Mouse (Mus musculus) testis, postnatal 10 days (tissue): ENCODE results near the gene Soat2.
A peak's percentile ranks its signal among the peaks of the same experiment; 100 is the strongest.

Experiments used
- DNase-seq: peaks from one replicate; pipeline ENCODE4 v3.0.0; 2021; ENCODE audit warnings: low spot score

Gene Soat2

DNA sequence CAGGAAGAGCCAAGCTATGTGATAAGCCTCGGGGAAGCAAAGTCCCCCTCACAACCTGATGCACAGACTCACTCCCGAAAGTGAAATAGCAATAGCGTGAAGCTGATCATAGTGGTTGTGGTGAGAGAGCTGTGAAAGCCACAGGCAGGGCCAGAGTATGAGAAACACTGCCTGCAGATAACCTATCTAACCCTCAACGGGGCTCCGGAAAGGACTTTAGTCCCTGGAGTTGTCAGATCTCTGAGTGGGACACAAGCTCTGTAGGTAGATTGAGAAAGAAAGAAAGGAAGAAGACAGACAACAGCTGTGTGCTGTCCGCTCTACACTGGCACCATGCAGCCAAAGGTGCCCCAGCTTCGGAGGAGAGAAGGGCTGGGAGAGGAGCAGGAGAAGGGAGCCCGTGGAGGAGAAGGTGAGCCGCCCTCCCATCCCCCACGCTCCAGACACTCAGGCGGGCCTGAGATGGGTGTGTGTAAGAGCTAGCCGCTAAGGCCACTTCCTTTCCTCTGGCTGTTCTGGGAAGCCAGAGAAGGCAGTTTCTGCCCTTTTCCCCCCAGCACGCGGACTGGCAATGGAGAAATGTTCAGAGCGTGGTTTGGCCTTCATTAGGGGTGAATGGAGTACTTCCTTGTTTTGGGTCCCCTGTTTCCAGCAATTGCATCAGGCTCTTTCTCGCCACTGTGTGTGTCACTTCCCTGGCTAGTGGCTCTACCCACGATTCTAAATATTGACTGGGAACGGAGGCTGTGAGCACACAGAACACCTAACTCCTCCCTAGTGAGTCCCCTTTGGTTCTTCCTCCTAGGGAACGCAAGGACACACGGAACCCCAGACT, at the start of gene Soat2:
Soat2 (plus strand) TSS at position 226 of the 835 bp plus-strand sequence.
- DNase-seq = peak; percentile 64

DNA sequence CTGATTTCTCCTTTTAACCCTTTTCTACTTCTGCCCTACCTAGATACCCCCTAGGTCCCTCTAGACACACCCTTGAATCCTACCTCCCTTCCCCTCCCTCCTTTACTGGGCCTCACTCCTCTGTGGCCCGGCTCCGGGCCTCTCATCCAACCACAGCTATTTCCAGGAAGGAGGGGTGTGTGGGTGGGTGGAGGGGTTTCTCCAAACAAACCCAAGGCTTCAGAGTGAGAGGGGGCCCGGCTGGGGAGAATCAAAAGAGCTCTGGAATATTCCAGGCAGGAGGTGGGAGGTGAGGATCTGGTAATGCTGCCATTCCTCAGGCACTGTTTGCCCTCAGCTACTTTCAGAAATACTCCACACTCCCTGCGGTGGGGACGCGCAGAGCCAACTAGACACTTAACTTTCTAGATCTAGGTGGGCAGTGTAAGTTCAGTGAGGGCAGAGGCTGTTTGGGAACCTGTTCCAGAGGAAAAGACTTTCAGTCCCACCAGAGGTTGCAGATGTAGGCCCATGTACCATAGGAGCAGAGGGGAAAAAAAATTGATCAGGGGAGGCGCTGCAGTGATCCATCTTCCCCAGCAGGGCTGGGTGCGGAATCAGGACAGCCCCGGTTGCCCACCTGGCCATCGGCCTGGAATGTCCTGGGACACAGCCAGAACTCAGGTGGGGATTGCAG, 49.2 kb upstream of the Soat2 start:
- peak; percentile 58 for DNase-seq

DNA sequence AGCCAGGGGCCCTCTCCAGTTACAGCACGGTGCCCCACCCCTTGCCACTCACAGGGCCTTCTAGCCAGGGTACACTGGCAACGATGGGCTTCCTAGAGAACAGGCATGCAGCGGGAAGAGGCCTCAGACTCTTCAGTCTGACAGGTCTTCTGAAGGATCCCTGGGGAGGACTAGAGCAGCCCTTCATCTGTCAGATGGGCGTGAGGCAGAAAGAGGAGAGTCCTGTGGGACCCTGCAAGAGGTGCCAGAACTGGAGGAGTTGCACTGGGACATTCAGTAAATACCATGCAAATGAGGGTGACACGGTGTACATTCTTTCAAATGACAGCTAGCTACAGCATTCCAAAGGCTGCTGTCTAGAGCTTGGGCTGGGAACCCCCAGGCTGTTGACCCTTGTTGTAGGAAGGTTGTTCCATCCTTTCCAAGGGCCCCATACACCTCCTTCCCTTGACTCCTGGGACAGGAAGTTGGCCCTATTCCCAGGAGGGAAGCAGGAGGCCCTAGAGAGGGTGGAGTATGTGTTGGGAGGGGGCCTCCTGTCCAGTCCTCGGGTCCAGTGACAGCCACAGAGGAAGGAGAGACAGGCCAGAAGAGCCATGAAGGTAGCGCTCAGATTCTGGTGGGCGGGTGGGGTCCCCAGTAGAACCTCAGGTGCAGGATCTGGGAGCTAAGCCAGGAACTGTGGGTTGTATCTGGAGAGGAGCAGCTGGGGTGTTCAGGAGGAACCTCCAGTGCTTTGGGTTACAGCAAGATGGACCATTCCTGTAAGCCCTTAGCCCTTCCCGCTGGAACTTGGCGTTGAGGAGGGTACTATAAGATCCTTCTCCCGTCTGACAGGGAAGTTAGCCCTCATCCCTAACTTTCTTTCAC, 48.4 kb upstream of the Soat2 start:
- peak; percentile 54 for DNase-seq

DNA sequence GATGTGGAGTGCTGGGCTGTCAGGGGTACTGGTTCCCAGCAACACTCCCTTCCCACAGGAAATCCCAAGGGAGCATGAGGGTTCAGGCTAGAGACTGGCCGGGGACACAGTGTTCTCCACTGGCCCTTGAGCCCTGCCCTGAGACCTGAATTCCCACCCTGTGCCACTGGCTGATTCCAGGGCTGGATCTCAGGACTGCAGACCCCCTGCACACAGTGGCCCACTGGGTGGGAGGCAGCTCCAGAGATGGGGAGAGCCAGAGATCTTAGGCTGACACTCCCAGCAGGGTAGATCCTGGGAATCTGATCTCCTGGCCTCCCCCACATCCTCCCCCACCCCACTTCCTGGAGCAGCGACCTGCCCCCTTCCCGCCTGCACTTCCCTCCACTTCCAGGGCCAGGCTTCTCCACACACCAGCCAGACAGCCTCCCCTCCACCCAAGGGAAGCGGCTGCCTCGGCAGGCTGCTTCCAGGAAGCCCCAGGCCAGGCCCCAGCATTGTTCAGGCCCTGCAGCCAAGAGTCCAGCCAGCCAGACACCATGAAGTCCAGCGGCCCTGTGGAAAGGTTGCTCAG, 47.7 kb upstream of the Soat2 start:
- peak; percentile 64 for DNase-seq

DNA sequence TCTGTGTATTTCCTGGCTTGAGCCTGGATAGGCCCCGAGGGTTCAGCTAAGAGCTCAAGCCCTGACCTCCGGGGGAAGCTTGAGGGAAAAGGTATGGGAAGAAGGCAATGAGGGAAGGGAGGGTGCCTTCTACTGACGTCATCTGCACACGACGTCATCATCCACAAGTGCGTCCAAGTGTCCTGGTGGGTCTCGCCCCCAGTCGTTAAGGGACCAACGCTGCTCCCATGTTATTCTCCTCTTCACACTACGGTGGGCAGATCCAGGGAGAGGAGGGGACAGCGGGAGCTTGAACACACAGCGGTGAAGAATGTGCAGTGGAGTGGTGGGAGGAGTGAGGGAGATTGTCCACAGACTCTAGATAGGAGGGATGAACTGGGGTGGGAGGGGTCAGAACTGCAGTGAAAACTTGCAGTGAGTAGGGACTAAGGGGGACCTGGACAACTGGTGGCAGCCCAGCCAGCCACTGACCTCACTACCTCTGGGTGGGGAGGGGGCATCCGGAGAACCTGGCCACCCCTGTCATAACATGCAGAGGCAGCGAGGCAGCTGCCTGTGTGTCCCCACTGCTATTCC, 46.9 kb upstream of the Soat2 start:
- peak; percentile 61 for DNase-seq

DNA sequence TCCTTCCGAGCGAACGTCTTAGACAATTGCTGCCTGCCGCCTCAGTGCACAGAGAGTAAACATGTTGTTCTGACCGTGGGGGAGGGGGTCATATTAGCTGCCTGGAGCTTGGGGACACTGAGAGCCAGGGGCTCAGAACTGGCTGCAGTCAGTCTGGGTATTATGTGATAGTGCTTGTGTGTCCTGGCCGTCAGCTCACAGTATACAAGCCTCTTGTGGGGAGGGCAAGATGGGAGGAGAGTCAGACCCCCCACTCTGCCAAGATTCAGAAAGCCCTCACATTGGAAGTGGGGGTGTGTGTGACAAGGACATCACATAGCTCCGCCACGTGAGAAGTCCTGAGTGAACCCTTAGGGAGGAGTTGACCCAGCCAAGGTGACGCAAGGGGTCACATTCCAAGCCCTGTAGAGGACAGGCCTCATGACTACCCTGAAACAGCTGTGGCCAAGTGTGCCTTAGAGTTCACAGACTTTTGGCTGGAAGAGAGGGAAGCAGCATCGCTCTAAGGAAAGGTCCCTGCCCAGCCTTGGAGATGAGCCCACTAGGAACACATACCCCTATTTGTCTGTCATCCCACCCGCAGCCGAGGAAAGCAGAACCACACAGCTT, 46.3 kb upstream of the Soat2 start:
- peak; percentile 65 for DNase-seq

DNA sequence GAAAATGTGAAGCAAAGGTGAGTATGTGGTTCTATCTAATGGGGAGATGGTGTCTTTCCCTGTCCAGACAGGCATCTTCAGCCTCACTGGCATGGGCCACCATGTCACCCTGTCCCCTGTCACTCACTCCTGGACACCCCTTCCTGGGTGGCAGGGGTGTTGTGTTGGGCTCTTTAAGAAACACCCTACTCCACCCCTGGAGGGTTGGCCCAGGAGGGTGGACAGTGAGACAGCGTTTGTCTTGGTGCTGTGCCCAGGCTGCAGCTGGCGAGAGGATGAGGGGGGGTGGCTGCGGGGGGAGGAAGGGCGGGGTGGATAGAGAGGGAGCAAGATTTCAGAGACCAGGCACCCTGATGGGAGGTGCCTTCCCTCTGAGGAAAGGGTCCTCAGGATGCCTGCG, 45.0 kb upstream of the Soat2 start:
- peak; percentile 80 for DNase-seq

DNA sequence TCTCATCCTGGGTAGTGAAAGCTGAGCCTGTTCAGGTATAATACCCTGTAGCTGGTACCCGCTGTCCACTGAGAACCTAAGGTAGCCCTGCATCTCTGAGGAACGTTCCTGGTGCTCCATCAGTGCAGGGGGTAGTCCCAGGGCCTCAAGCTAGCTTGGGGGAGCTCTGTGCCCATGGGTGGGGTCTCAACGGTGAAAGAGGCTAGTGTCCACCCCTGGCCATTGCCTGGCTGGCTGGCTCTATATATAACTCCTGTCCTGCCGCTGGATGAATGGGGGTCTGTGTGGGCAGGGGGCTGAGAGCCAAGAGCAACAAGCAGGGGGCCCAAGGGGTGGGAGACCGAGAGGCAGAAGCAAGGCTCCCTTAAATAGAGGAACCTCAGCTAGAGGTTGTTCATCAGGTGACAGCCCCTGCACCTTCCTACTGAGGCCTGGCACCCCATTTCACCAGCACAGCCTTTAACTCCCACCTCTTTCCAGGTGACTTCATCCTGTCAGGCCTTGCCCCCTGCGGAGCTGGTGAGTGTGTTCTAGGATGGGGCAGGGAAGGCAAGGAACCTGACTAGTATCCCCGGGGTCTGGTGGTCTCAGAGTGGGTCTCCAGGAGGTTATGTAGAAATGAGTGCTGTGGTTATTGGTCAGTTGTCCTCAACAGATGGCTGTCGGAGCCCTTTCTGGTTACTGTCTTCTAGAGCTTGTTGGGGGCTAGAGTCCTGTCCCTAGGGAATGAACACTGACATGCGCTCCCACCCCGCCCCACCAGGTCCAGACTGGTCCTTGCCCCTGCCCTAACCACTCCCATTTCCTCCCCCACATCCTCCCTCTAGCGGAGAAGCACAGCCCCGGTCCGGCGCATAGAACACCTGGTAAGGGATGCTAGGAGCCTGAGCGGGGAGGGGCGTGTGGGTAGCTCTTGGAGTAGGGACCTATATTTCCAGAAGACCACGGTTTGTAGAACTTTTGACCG, 44.3 kb upstream of the Soat2 start:
- peak; percentile 63 for DNase-seq

DNA sequence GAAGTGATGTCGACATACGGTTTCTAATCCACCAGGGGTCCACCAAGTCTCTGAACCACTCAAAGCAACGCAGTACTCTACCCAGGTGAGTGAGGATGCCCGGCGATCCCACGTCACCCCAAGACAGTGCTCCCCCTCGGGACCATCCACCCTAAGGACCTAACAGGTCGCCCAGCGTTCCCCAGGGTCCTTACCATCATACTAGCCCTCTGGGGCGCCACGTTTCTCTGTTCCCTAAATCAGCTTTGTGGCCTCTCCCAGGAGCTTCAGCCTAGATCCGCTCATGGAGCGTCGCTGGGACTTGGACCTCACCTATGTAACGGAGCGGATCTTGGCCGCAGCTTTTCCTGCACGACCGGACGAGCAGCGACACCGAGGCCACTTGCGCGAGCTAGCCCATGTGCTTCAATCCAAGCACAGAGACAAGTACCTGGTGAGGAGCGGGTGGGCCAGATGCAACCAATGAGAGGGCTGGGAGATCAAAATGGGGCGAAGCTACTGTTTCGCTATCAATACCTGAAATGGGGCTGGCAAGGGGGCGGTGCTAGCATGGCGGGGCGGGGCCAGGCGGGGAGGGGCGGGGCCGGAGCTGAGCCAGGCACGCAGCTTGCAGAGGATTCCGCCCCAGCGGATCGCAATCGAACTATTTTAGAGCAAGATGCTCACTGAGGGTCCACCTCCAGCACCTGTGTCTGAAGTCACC, 43.4 kb upstream of the Soat2 start:
- DNase-seq = no peak

DNA sequence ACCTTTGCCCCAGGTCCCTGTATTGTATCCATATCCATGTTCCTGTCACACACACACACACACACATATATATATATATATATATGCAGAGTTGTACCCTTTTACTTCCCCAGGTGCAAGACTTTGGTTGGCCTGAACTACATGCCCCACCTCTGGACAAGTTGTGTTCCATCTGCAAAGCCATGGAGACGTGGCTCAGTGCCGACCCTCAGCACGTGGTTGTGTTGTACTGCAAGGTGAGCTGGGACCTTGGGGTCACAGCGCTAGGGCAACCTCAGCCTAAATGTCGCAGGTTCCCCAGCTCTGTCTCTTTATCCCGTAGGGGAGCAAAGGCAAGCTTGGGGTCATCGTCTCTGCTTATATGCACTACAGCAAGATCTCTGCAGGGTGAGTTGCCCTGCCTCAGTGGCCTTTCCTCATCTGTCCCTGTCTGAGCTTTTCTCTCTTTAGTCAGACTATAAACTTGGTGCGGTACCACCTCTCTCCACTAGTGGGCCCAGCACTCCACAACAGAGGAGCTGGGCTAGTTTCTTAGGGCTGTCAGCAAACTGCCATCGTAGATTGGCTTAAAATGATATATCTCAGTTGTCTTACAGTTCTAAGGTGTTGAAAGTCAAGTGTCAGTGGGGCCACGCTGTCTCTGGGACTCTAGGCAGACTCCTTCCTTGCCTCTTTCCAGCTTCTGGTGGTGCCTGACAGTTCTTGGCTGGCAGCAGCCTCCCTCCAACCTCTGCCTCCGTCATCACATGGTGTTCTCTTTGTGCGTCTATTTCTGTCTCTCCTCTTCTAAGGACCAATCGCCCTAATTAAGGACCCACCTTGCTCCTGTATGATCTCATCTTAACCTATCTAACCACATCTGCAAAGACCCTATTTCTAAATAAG, 42.4 kb upstream of the Soat2 start:
- peak; percentile 87 for DNase-seq

DNA sequence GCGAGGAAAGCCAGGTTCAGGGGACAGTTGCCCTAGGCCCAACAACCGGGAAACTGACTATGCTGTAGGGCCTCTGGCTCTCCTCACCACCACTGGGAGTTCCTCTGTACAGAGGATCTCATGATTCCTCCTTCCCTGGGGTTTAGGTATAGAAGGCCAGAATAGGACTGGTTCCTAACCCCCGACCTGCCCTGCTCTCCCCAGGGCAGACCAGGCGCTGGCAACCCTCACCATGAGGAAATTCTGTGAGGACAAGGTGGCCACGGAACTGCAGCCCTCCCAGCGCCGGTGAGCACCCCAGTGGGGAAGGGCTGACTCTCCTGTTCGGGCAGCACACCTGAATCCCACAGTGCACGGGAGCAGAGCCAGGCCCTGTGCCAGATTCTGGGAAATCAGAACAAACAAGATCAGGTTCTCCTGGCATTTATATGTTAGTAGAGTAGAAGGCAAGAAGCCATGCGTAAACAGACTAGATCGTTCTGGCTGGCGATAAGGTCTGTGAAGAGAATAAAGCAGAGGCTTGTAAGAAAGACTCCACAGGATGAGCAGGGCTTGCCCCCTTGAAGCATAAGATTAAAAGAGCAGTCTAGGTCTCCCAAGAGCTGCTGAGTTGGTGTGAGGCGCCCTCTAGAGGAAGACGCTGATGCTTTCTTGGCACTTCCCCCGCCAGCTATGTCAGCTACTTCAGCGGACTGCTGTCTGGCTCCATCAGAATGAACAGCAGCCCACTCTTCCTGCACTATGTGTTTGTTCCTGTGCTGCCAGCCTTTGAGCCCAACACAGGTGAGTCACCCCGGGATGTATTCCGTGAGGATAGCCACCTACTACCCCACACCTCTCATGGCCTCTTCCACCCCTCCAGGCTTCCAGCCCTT, 41.4 kb upstream of the Soat2 start:
- DNase-seq = peak; percentile 86

DNA sequence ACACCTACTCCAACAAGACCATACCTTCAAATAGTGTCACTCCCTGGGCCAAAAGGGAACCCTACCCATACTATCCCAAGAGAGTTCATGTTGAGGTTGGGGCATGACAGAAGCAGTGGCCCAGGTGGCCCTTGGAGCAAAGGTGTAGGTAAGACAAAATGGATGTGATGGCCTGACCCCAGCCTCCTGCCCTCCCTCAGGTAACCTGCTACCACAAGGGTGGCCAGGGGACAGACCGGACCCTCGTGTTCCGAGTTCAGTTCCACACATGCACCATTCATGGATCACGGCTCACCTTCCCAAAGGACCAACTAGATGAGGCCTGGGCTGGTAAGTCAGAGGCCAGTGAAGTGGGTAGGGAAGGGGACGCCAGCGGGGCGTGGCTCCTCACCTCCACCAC, 40.1 kb upstream of the Soat2 start:
- DNase-seq = no peak

DNA sequence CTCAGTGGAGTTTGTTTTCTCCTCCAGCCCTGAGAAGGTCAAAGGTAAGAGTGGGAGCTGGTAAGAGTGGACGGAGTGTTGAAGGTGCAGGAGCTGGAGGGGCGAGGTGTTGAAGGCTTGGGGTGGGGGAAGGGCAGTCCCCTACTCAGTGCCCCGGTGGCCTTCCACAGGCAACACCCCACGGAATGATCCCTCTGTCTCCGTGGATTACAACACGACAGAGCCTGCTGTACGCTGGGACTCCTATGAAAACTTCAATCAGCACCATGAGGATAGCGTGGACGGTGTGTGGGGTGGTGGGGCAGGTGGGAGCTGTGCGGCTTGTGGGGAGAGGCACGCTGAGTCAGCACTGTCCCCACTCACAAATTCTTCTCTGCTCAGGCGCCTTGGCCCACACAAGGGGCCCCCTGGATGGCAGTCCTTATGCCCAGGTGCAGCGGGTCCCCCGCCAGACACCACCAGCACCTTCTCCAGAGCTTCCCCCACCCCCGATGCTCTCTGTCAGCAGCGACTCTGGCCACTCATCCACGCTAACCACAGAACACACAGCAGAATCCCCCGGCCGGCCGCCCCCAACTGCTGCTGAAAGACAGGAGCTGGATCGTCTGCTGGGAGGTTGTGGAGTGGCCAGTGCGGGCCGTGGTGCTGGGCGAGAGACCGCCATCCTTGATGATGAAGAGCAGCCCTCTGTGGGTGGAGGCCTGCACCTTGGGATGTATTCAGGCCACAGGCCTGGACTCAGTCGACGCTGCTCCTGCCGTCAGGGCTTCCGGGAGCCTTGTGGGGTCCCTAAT, 39.4 kb upstream of the Soat2 start:
- DNase-seq = peak; percentile 63

DNA sequence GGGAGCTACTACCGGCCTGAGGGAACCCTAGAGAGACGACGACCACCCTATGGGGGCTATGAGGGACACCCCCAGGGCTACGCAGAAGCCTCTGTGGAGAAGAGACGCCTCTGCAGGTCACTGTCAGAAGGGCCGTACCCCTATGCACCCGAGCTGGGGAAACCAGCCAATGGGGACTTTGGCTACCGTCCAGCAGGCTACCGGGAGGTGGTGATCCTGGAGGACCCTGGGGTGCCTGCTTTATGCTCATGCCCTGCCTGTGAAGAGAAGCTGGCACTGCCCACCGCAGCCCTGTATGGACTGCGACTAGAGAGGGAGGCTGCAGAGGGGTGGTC, 38.9 kb upstream of the Soat2 start:
- DNase-seq = peak; percentile 68

DNA sequence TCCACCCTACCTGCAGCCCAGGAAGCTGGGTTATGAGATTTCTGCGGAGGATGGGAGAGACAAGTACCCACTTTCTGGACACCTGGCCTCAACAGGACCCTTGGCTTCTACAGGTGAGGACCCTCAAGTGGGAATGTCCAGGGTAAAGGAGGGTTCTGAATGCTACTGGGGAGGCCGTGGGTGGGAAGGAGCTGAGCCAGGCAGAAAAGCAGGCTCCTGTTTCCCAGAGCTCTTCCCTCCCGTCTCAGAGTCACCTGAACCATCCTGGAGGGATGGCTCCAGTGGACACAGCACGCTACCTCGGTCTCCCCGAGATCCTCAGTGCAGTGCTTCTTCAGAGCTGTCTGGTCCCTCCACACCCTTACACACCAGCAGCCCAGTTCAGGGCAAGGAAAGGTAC, 38.1 kb upstream of the Soat2 start:
- no peak for DNase-seq

DNA sequence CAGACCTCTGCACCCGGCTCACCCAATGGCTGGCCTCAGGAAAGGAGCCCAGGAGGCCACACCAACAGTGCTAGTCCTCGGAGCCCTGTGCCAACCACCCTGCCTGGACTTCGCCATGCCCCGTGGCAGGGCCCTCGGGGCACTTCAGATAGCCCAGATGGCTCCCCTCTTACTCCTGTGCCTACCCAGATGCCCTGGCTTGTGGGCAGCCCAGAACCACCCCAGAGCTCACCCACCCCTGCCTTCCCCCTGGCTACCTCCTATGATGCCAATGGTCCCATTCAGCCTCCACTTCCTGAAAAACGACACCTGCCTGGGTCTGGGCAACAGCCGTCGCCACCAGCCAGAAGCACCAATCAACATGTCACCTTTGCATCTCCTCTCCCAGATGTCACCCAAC, 37.5 kb upstream of the Soat2 start:
- DNase-seq = no peak

DNA sequence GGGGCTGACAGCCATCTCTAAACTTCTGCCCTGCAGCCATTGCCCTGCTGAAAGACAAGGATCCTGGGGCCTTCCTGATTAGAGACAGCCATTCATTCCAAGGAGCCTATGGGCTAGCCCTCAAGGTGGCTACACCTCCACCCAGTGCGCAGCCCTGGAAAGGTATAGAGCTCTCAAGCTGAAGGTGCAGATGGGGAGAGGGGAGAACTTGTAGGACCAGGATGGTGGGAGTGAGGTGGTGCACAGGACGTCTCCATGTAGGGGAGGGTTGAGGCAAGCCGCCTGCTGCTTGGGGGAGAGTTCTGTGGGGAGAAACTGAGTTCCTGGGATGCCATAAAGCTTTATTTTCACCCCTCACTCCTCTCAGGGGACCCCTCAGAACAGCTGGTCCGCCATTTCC, 36.7 kb upstream of the Soat2 start:
- no peak for DNase-seq
